Mouse (Mus musculus) lung, embryonic 15.5 days (tissue): Measurements from ENCODE around the gene Lbx1. TPM values are rescaled to one million over a fixed set of nuclear protein-coding genes. Genes with fewer than 3 reads are reported as not detected.

ENCODE experiments used
- ATAC-seq: fragments of 200-750 bp; cut with Nextera tagmentation; 2 replicates; pipeline ENCODE4 v1.8.0; 2017; ENCODE audit warnings: moderate number of reproducible peaks, borderline replicate concordance; ENCODE audit not compliant: low FRiP score, low TSS enrichment; ENCODE audit errors: extremely low read depth
- H3K27ac ChIP-seq: fragments of 300-500 bp; sonication (generic); 2 replicates; pipeline ENCODE4 v1.5.1; 2015; ENCODE audit warnings: moderate library complexity, mild to moderate bottlenecking, inconsistent platforms
- H3K27me3 ChIP-seq: fragments of 300-500 bp; sonication (generic); 2 replicates; pipeline ENCODE4 v1.6.1; 2015; ENCODE audit warnings: inconsistent platforms
- H3K36me3 ChIP-seq: fragments of 300-500 bp; sonication (generic); 2 replicates; pipeline ENCODE4 v1.6.1; 2015; ENCODE audit warnings: inconsistent platforms
- H3K4me1 ChIP-seq: fragments of 300-500 bp; sonication (generic); 2 replicates; pipeline ENCODE4 v1.6.1; 2015; ENCODE audit warnings: inconsistent platforms
- H3K4me2 ChIP-seq: fragments of 300-500 bp; sonication (generic); 2 replicates; pipeline ENCODE4 v1.6.1; 2015; ENCODE audit warnings: inconsistent platforms, mild to moderate bottlenecking, moderate library complexity
- H3K4me3 ChIP-seq: fragments of 300-500 bp; sonication (generic); 2 replicates; pipeline ENCODE4 v1.5.1; 2015; ENCODE audit warnings: mild to moderate bottlenecking, inconsistent platforms
- H3K9ac ChIP-seq: fragments of 300-500 bp; sonication (generic); 2 replicates; pipeline ENCODE4 v1.6.1; 2015; ENCODE audit warnings: inconsistent platforms
- H3K9me3 ChIP-seq: fragments of 300-500 bp; sonication (generic); 2 replicates; pipeline ENCODE4 v1.6.1; 2016; ENCODE audit warnings: inconsistent platforms
- WGBS: fragments of 180-500 bp; shearing (Covaris S2); methylation state at CpG from one replicate; pipeline ENCODE4 v1.1.7; 2015; 5-methylcytosine and 5-hydroxymethylcytosine counted together
- polyA plus RNA-seq: library from polyadenylated mRNA; unstranded; fragments of >200 nt; fragmentation: Nextera tagmentation; extraction: Ambion mirVana; gene quantifications from 2 replicates; pipeline ENCODE4 v1.2.1, GENCODE M21; 2015

The Lbx1 gene
- not detected in 2 replicates for polyA plus RNA-seq

- Histone ChIP-seq H3K9me3 (no peaks in the 10 kb centered on the region), H3K27me3 (peaks cover 99% of the 10 kb centered on the region), H3K4me3 (peak within 1 kb of the TSS; percentile 35), H3K36me3 (no peaks in the 10 kb centered on the region), H3K9ac (no peak within 1 kb of the TSS), H3K4me1 (peaks cover 37% of the 10 kb centered on the region), H3K4me2 (peak within 1 kb of the TSS; percentile 68), H3K27ac (no peak within 1 kb of the TSS)
- no peak for ATAC-seq
- WGBS, result under 1% methylated on average over 30 of the region's 30 CpGs
Measured at GRCm38 (mm10) chr19:45235766-45236362, at the start of gene Lbx1. TSS of gene Lbx1 (minus strand) at chr19:45235812.

- H3K27ac ChIP-seq, result no peak overlapping the region
- H3K9ac ChIP-seq, result no peak overlapping the region
- H3K27me3 ChIP-seq, result peaks cover 18% of the 10 kb centered on the region; the same call in 1 of the 2 replicates
- H3K9me3 ChIP-seq, result no peaks in the 10 kb centered on the region
- whole genome bisulfite sequencing, result 6% methylated on average over 10 of the region's 10 CpGs
- no peak for ATAC-seq
- H3K4me3 ChIP-seq, result no peak overlapping the region
- H3K4me2 ChIP-seq, result 0 out of 2 replicates have a peak overlapping the region, but pooled peaks have one; percentile 16
- H3K4me1 ChIP-seq, result no peaks in the 10 kb centered on the region
- no peaks in the 10 kb centered on the region for H3K36me3 ChIP-seq
Measured at GRCm38 (mm10) chr19:45283302-45283701, 47.7 kb upstream of the Lbx1 start.

- H3K9ac ChIP-seq, result no peak overlapping the region
- H3K27me3 ChIP-seq, result no peaks in the 10 kb centered on the region
- H3K4me1 ChIP-seq, result peaks cover 3% of the 10 kb centered on the region; the same call in 1 of the 2 replicates
- no peaks in the 10 kb centered on the region for H3K36me3 ChIP-seq
- no peak overlapping the region for H3K4me3 ChIP-seq
- no peak overlapping the region for H3K4me2 ChIP-seq
- H3K27ac ChIP-seq, result no peak overlapping the region
- ATAC-seq, result no peak
- WGBS, result 45% methylated on average over 4 of the region's 4 CpGs
- H3K9me3 ChIP-seq, result no peaks in the 10 kb centered on the region
Measured at GRCm38 (mm10) chr19:45276196-45276595, 40.6 kb upstream of the Lbx1 start.

GRCm38 (mm10) chr19:45271986-45272385 is 36.4 kb upstream of the Lbx1 start:
- H3K4me1 ChIP-seq, result peaks cover 14% of the 10 kb centered on the region

GRCm38 (mm10) chr19:45262995-45263394 is 27.4 kb upstream of the Lbx1 start:
- H3K36me3 ChIP-seq, result no peaks in the 10 kb centered on the region
- H3K9ac ChIP-seq, result no peak overlapping the region
- no peaks in the 10 kb centered on the region for H3K4me1 ChIP-seq
- ATAC-seq, result no peak
- no peak overlapping the region for H3K4me3 ChIP-seq
- no peaks in the 10 kb centered on the region for H3K27me3 ChIP-seq
- no peak overlapping the region for H3K4me2 ChIP-seq
- 56% methylated on average over 10 of the region's 10 CpGs for WGBS
- no peaks in the 10 kb centered on the region for H3K9me3 ChIP-seq
- H3K27ac ChIP-seq, result no peak overlapping the region

More at GRCm38 (mm10) chr19:45271986-45272385, 36.4 kb upstream of the Lbx1 start:
- WGBS, result 25% methylated on average over 10 of the region's 10 CpGs
- Histone ChIP-seq H3K9me3 (no peaks in the 10 kb centered on the region), H3K4me3 (no peak overlapping the region), H3K9ac (no peak overlapping the region), H3K27ac (no peak overlapping the region), H3K4me2 (no peak overlapping the region), H3K36me3 (no peaks in the 10 kb centered on the region), H3K27me3 (no peaks in the 10 kb centered on the region)
- no peak for ATAC-seq

GRCm38 (mm10) chr19:45257414-45258326 is 22.1 kb upstream of the Lbx1 start:
- Histone ChIP-seq H3K9ac (no peak overlapping the region), H3K36me3 (no peaks in the 10 kb centered on the region), H3K4me2 (no peak overlapping the region), H3K27me3 (peaks cover 4% of the 10 kb centered on the region; the same call in 1 of the 2 replicates), H3K4me1 (no peaks in the 10 kb centered on the region), H3K9me3 (no peaks in the 10 kb centered on the region), H3K4me3 (no peak overlapping the region), H3K27ac (no peak overlapping the region)
- ATAC-seq, result no peak
- 45% methylated on average over 15 of the region's 15 CpGs for WGBS

- Histone ChIP-seq H3K9ac (no peak overlapping the region), H3K27ac (no peak overlapping the region), H3K9me3 (no peaks in the 10 kb centered on the region), H3K4me3 (no peak overlapping the region), H3K27me3 (peaks cover 8% of the 10 kb centered on the region; the same call in 1 of the 2 replicates), H3K4me1 (no peaks in the 10 kb centered on the region), H3K4me2 (no peak overlapping the region), H3K36me3 (no peaks in the 10 kb centered on the region)
- no peak for ATAC-seq
- WGBS, result 80% methylated on average over 7 of the region's 7 CpGs
Measured at GRCm38 (mm10) chr19:45254806-45255205, 19.2 kb upstream of the Lbx1 start.

- 38% methylated on average over 3 of the region's 3 CpGs for whole genome bisulfite sequencing
- no peak overlapping the region for H3K27ac ChIP-seq
- no peaks in the 10 kb centered on the region for H3K36me3 ChIP-seq
- no peak for ATAC-seq
- no peaks in the 10 kb centered on the region for H3K4me1 ChIP-seq
- no peak overlapping the region for H3K9ac ChIP-seq
- H3K4me2 ChIP-seq, result no peak overlapping the region
- peaks cover 16% of the 10 kb centered on the region; the same call in 1 of the 2 replicates for H3K27me3 ChIP-seq
- no peak overlapping the region for H3K4me3 ChIP-seq
- no peaks in the 10 kb centered on the region for H3K9me3 ChIP-seq
Measured at GRCm38 (mm10) chr19:45252436-45252835, 16.8 kb upstream of the Lbx1 start.

GRCm38 (mm10) chr19:45248691-45249090 is 13.1 kb upstream of the Lbx1 start:
- H3K9me3 ChIP-seq, result no peaks in the 10 kb centered on the region
- WGBS, result 69% methylated on average over 19 of the region's 19 CpGs
- peaks cover 37% of the 10 kb centered on the region for H3K27me3 ChIP-seq
- no peak overlapping the region for H3K9ac ChIP-seq
- ATAC-seq, result no peak
- H3K4me3 ChIP-seq, result no peak overlapping the region
- no peak overlapping the region for H3K27ac ChIP-seq
- no peak overlapping the region for H3K4me2 ChIP-seq
- H3K36me3 ChIP-seq, result no peaks in the 10 kb centered on the region
- no peaks in the 10 kb centered on the region for H3K4me1 ChIP-seq

- Histone ChIP-seq H3K9ac (no peak overlapping the region), H3K4me1 (0 out of 2 replicates have a peak, but pooled peaks cover 5% of the 10 kb centered on the region), H3K4me3 (no peak overlapping the region), H3K27me3 (peaks cover 78% of the 10 kb centered on the region), H3K9me3 (no peaks in the 10 kb centered on the region), H3K27ac (no peak overlapping the region), H3K4me2 (peak overlapping the region; percentile 27), H3K36me3 (no peaks in the 10 kb centered on the region)
- WGBS, result 3% methylated on average over 29 of the region's 29 CpGs
- no peak for ATAC-seq
Measured at GRCm38 (mm10) chr19:45243918-45244700, 8.5 kb upstream of the Lbx1 start.

- H3K4me2 ChIP-seq, result peak overlapping the region; percentile 4; the same call in 1 of the 2 replicates
- peaks cover 79% of the 10 kb centered on the region for H3K27me3 ChIP-seq
- H3K9ac ChIP-seq, result no peak overlapping the region
- 0 out of 2 replicates have a peak, but pooled peaks cover 5% of the 10 kb centered on the region for H3K4me1 ChIP-seq
- H3K4me3 ChIP-seq, result no peak overlapping the region
- no peaks in the 10 kb centered on the region for H3K9me3 ChIP-seq
- H3K27ac ChIP-seq, result no peak overlapping the region
- no peak for ATAC-seq
- WGBS, result under 1% methylated on average over 5 of the region's 5 CpGs
- H3K36me3 ChIP-seq, result no peaks in the 10 kb centered on the region
Measured at GRCm38 (mm10) chr19:45243264-45243602, 7.6 kb upstream of the Lbx1 start.
